Comparison of ENCODE assay signal across 24 mouse cellular contexts in the genomic region with DNA sequence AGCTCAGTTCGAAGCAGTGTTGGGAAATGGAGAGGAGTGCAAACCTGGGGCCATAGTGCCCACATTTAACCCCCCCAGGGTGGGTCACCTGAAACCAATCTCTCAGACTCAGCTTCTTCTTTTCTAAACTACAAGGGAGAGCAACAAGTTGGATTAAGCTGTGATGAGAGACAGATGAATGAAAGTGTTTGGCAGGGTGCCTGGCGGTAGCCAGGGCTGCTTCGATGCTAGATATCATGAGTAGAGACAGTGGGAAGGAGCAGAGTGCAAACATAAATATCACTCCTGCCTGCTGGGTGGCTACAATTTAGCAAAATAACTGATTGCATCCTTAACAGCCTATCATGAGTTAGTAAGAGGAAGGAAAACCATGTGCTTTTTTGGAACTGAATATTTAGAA.
DNase-seq lines count a peak whose midpoint lies in the region; ATAC-seq and TF ChIP-seq lines count a peak whose summit lies in the region.
"Had no signal": no experiment of that assay in that cellular context is flagged by ENCODE, and none has a peak within 500 bp of the region (broad histone marks: within the 10 kb centered on the region; RNA-seq: fewer than 3 reads in every experiment).

No protein-coding gene starts in this region.

- no peaks in the 10 kb centered on the region for H3K9me3 ChIP-seq in embryonic facial prominence, embryonic 14.5 days (ENCODE audit: control insufficient read depth, low read length)
- H3K9me3 ChIP-seq in embryonic facial prominence, embryonic 10.5 days: no peaks in the 10 kb centered on the region
- H3K9me3 ChIP-seq: embryonic facial prominence, embryonic 12.5 days; forebrain, embryonic 13.5 days; hindbrain, embryonic 12.5 days had no signal

- no peak overlapping the region for H3K4me2 ChIP-seq in embryonic facial prominence, embryonic 14.5 days (ENCODE audit: low read depth, low read length)
- H3K4me2 ChIP-seq: embryonic facial prominence, embryonic 12.5 days; forebrain, embryonic 13.5 days; heart, embryonic 11.5 days; hindbrain, embryonic 12.5 days had no signal

- TF ChIP-seq CTCF in kidney, adult 2 months (conservative IDR thresholded peaks at IDR 0.05; ENCODE audit: insufficient read depth, insufficient read length, low read depth, low read length): no peak

- ATAC-seq in embryonic facial prominence, embryonic 14.5 days (ENCODE audit: low read depth): no peak
- ATAC-seq: activated CD4-positive, CD25-positive, alpha-beta regulatory T cell, adult 4 months; forebrain, embryonic 13.5 days; forebrain, postnatal 0 days; hindbrain, embryonic 16.5 days; inflammation-experienced regulatory T-cells, adult 6 months; intestine, embryonic 16.5 days had no signal

- H3K4me3 ChIP-seq in embryonic facial prominence, embryonic 14.5 days (ENCODE audit: low read depth, low read length): no peak overlapping the region
- H3K4me3 ChIP-seq in embryonic facial prominence, embryonic 10.5 days: no peak overlapping the region
- no peak overlapping the region for H3K4me3 ChIP-seq in kidney, adult 2 months (ENCODE audit: insufficient read depth, low read depth, low read length)
- H3K4me3 ChIP-seq: embryonic facial prominence, embryonic 12.5 days; erythroblast, embryonic 14.5 days; forebrain, embryonic 13.5 days; gastrocnemius, adult 2 months; hindbrain, embryonic 12.5 days had no signal

- H3K9ac ChIP-seq in embryonic facial prominence, embryonic 14.5 days (ENCODE audit: low read depth, low read length): no peak overlapping the region
- H3K9ac ChIP-seq: embryonic facial prominence, embryonic 12.5 days; forebrain, embryonic 13.5 days; forebrain, postnatal 0 days; hindbrain, embryonic 12.5 days had no signal

- no peaks in the 10 kb centered on the region for H3K27me3 ChIP-seq in embryonic facial prominence, embryonic 14.5 days (replicated peaks; ENCODE audit: control insufficient read depth, insufficient read depth, low read length)
- no peaks in the 10 kb centered on the region for H3K27me3 ChIP-seq in embryonic facial prominence, embryonic 10.5 days (replicated peaks; ENCODE audit: low read depth, poor library complexity, severe bottlenecking)
- H3K27me3 ChIP-seq in kidney, adult 2 months (replicated peaks; ENCODE audit: control insufficient read depth, insufficient read depth, low read length): no peaks in the 10 kb centered on the region
- H3K27me3 ChIP-seq: embryonic facial prominence, embryonic 12.5 days; forebrain, embryonic 13.5 days; hindbrain, embryonic 12.5 days had no signal

- H3K4me1 ChIP-seq in embryonic facial prominence, embryonic 14.5 days (ENCODE audit: control insufficient read depth, insufficient read depth, low read length): no peaks in the 10 kb centered on the region
- no peaks in the 10 kb centered on the region for H3K4me1 ChIP-seq in embryonic facial prominence, embryonic 10.5 days
- no peaks in the 10 kb centered on the region for H3K4me1 ChIP-seq in kidney, adult 2 months (ENCODE audit: control insufficient read depth, insufficient read depth, low read length)
- H3K4me1 ChIP-seq: embryonic facial prominence, embryonic 12.5 days; forebrain, embryonic 13.5 days; hindbrain, embryonic 12.5 days had no signal

- peak; percentile 3 for DNase-seq in adrenal gland, postnatal 10 days
- no peak for DNase-seq in adrenal gland, postnatal 14 days
- DNase-seq in embryonic facial prominence, embryonic 14.5 days (ENCODE audit: low spot score): peak; percentile 23
- no peak for DNase-seq in embryonic facial prominence, embryonic 10.5 days (ENCODE audit: low spot score)
- peak; percentile 8 for DNase-seq in kidney, postnatal 10 days
- no peak for DNase-seq in kidney, adult 2 months
- peak; percentile 3 for DNase-seq in right cerebral cortex, postnatal 14 days
- no peak for DNase-seq in right cerebral cortex, postnatal 25 days
- DNase-seq: adrenal gland, adult 8-10 months; cerebellum, adult 18-20 months; cerebellum, adult 9-11 months; forebrain, postnatal 0 days; gastrocnemius, adult 2 months; gastrocnemius, postnatal 14 days; heart, adult 11 months had no signal

- no peak for TF ChIP-seq POLR2A in kidney, adult 2 months (IDR thresholded peaks at IDR 0.05; ENCODE audit: low read depth, low read length)

- H3K27ac ChIP-seq in embryonic facial prominence, embryonic 14.5 days (replicated peaks; ENCODE audit: low read depth, low read length): no peak overlapping the region
- H3K27ac ChIP-seq in embryonic facial prominence, embryonic 10.5 days (replicated peaks): no peak overlapping the region
- no peak overlapping the region for H3K27ac ChIP-seq in kidney, adult 2 months (ENCODE audit: insufficient read depth, low read depth, low read length)
- H3K27ac ChIP-seq: embryonic facial prominence, embryonic 12.5 days; forebrain, embryonic 13.5 days; gastrocnemius, adult 2 months; hindbrain, embryonic 12.5 days had no signal

- no peaks in the 10 kb centered on the region for H3K36me3 ChIP-seq in embryonic facial prominence, embryonic 14.5 days (ENCODE audit: control insufficient read depth, insufficient read depth, low read length)
- H3K36me3 ChIP-seq in embryonic facial prominence, embryonic 10.5 days (replicated peaks): no peaks in the 10 kb centered on the region
- H3K36me3 ChIP-seq in kidney, adult 2 months (ENCODE audit: control insufficient read depth, insufficient read depth, low read length): no peaks in the 10 kb centered on the region
- H3K36me3 ChIP-seq: embryonic facial prominence, embryonic 12.5 days; hindbrain, embryonic 12.5 days had no signal

- WGBS in embryonic facial prominence, embryonic 14.5 days: 49% methylated on average over 3 of the region's 3 CpGs
- 81% methylated on average over 3 of the region's 3 CpGs for WGBS in embryonic facial prominence, embryonic 10.5 days
- WGBS in kidney, adult 2 months: 70% methylated on average over 3 of the region's 3 CpGs

Comparison
In these comparisons a context has a peak if more than half of its experiments do, and no peak if none do; other contexts are left out.
1. DNase-seq: peak in adrenal gland, postnatal 10 days (single experiment), embryonic facial prominence, embryonic 14.5 days (single experiment), kidney, postnatal 10 days (single experiment) and right cerebral cortex, postnatal 14 days (single experiment); none in adrenal gland, postnatal 14 days (single experiment), embryonic facial prominence, embryonic 10.5 days (single experiment), kidney, adult 2 months (single experiment) and right cerebral cortex, postnatal 25 days (single experiment).